Mouse (Mus musculus) ES-E14 (cell line): ENCODE results near the gene Sypl2.

Experiments used
- CHD2 ChIP-seq: IDR thresholded peaks from 2 replicates; pipeline ENCODE4 v1.6.1; 2014; ENCODE audit warnings: mild to moderate bottlenecking, low read depth, low read length, inconsistent platforms
- HCFC1 ChIP-seq: IDR thresholded peaks from 2 replicates; pipeline ENCODE4 v1.6.1; 2012; ENCODE audit warnings: low read length, inconsistent platforms, borderline replicate concordance; ENCODE audit not compliant: insufficient read depth
- ZC3H11A ChIP-seq: IDR thresholded peaks from 2 replicates; pipeline ENCODE4 v1.6.1; 2012; ENCODE audit warnings: low read depth, mild to moderate bottlenecking, inconsistent platforms, low read length, borderline replicate concordance
- ZNF384 ChIP-seq: IDR thresholded peaks from 2 replicates; pipeline ENCODE4 v1.6.1; 2012; ENCODE audit warnings: low read depth, low read length, inconsistent platforms

DNA sequence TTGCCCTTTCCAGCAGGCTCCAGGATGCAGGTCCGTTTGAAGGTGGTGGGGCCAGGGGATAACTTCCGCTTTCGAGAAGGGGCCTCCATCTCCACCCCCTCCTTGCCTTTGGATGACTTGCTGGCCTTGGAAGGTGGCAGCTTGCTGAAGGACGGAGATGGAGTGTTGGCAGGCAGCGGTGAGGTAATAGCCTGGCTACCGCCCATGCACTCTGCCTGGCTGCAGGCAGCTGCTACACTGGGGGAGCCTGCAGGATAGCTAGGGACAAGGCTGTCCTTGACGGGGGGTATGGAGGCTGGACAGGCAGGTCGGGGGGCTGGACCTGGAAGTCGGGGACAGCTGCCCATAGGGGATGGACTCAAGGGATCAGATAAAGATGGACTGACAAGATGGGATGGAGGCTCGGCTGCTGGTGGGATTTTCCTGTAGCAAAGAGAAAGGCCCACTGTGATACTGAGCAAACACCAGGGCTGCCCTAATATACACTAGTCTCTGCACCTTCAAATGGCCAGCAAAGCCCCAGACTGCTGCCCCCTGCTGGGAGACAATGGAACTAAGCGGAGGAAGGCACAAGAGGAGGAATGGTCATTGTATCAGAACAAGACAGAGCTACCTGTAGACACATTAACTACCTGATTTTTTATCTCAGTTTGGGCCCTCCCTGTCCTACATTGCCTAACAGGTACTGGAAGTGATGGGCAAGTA, 22.7 kb downstream of the Sypl2 start:
- TF ChIP-seq CHD2, result no peak
- no peak for TF ChIP-seq HCFC1
- TF ChIP-seq ZNF384, result no peak
- TF ChIP-seq ZC3H11A, result no peak
